Mouse (Mus musculus) c-Kit-negative CD71-positive TER-119-positive erythroid progenitor cells, embryonic 14.5 days (primary cell): ENCODE results near the gene Snx7.

Experiments
- DNase-seq: peaks from one replicate; pipeline ENCODE4 v3.0.0-alpha.2; 2013; ENCODE audit warnings: low read depth, low spot score

Snx7 gene

GRCm38 (mm10) chr3:117868637-117869323 is at the start of gene Snx7:
Gene Snx7, minus strand, starts transcription at chr3:117868936.
- DNase-seq: peak; percentile 8

GRCm38 (mm10) chr3:117915420-117915819 is 46.7 kb upstream of the Snx7 start:
- no peak for DNase-seq

GRCm38 (mm10) chr3:117893736-117894135 is 25.0 kb upstream of the Snx7 start:
- DNase-seq: no peak

GRCm38 (mm10) chr3:117875450-117875849 is 6.7 kb upstream of the Snx7 start:
- no peak for DNase-seq

GRCm38 (mm10) chr3:117873209-117873863 is 4.6 kb upstream of the Snx7 start:
- no peak for DNase-seq

GRCm38 (mm10) chr3:117869324-117869715 is 584 bp upstream of the Snx7 start:
- DNase-seq: no peak

GRCm38 (mm10) chr3:117868091-117868490 is 645 bp downstream of the Snx7 start:
- DNase-seq: no peak

GRCm38 (mm10) chr3:117866696-117867407 is 1.9 kb downstream of the Snx7 start:
- DNase-seq: no peak

GRCm38 (mm10) chr3:117865621-117866020 is 3.1 kb downstream of the Snx7 start:
- DNase-seq: no peak

GRCm38 (mm10) chr3:117862951-117863350 is 5.8 kb downstream of the Snx7 start:
- DNase-seq: no peak

- DNase-seq: no peak
Observed at GRCm38 (mm10) chr3:117861977-117862434, 6.7 kb downstream of the Snx7 start.

- DNase-seq: no peak
Observed at GRCm38 (mm10) chr3:117858996-117859395, 9.7 kb downstream of the Snx7 start.

GRCm38 (mm10) chr3:117853729-117854128 is 15.0 kb downstream of the Snx7 start:
- no peak for DNase-seq

GRCm38 (mm10) chr3:117852054-117852361 is 16.7 kb downstream of the Snx7 start:
- DNase-seq: no peak

GRCm38 (mm10) chr3:117851278-117852053 is 17.3 kb downstream of the Snx7 start:
- DNase-seq: no peak

GRCm38 (mm10) chr3:117848866-117849265 is 19.9 kb downstream of the Snx7 start:
- no peak for DNase-seq

- DNase-seq: no peak
Observed at GRCm38 (mm10) chr3:117842658-117843057, 26.1 kb downstream of the Snx7 start.

- no peak for DNase-seq
Observed at GRCm38 (mm10) chr3:117839867-117840545, 28.7 kb downstream of the Snx7 start.

- DNase-seq: no peak
Observed at GRCm38 (mm10) chr3:117838020-117838419, 30.7 kb downstream of the Snx7 start.

GRCm38 (mm10) chr3:117826486-117827200 is 42.1 kb downstream of the Snx7 start:
- no peak for DNase-seq

- DNase-seq: no peak
Observed at GRCm38 (mm10) chr3:117823218-117823617, 45.5 kb downstream of the Snx7 start.
